Mouse (Mus musculus) thymus, adult 2 months (tissue): ENCODE measurements around the gene Fam118a. TPM values are rescaled to one million over a fixed set of nuclear protein-coding genes. Genes with fewer than 3 reads are reported as not detected.
A peak's percentile ranks its signal among the peaks of the same experiment; 100 is the strongest.

Experiments
- DNase-seq: peaks from one replicate; pipeline ENCODE4 v3.0.0; 2021
- H3K27ac ChIP-seq: fragments of 200-500 bp; 2 replicates; pipeline ENCODE4 v1.5.1; 2012; ENCODE audit warnings: low read length, control low read depth; ENCODE audit not compliant: control insufficient read depth, insufficient read depth
- H3K27me3 ChIP-seq: fragments of 200-500 bp; 2 replicates; pipeline ENCODE4 v1.6.1; 2012; ENCODE audit warnings: mild to moderate bottlenecking, low read length, moderate library complexity, mixed read lengths; ENCODE audit not compliant: control insufficient read depth, insufficient read depth
- H3K36me3 ChIP-seq: fragments of 200-500 bp; 2 replicates; pipeline ENCODE4 v1.6.1; 2012; ENCODE audit warnings: mild to moderate bottlenecking, low read length, moderate library complexity; ENCODE audit not compliant: control insufficient read depth, insufficient read depth
- H3K4me1 ChIP-seq: fragments of 200-500 bp; replicated peaks from 2 replicates; pipeline ENCODE4 v1.6.1; 2012; ENCODE audit warnings: low read length; ENCODE audit not compliant: control insufficient read depth, insufficient read depth
- H3K4me3 ChIP-seq: fragments of 200-500 bp; 2 replicates; pipeline ENCODE4 v1.5.1; 2012; ENCODE audit warnings: mild to moderate bottlenecking, low read length, control low read depth, moderate library complexity; ENCODE audit not compliant: control insufficient read depth, insufficient read depth
- CTCF ChIP-seq: fragments of 200-500 bp; IDR thresholded peaks from 2 replicates; pipeline ENCODE4 v1.5.1; 2012; ENCODE audit warnings: mild to moderate bottlenecking, control low read depth, low read length, moderate library complexity, borderline replicate concordance; ENCODE audit not compliant: control insufficient read depth, poor library complexity, insufficient read depth; ENCODE audit errors: extremely low read depth
- POLR2A ChIP-seq: fragments of 200-500 bp; IDR thresholded peaks from 2 replicates; pipeline ENCODE4 v1.6.1; 2012; ENCODE audit warnings: mild to moderate bottlenecking, low read length, control low read depth, moderate library complexity; ENCODE audit not compliant: control insufficient read depth, poor library complexity, insufficient read depth; ENCODE audit errors: extremely low read depth
- WGBS: fragments of 180-500 bp; shearing (Covaris S2); methylation state at CpG from one replicate; pipeline ENCODE4 v1.1.7; 2018; 5-methylcytosine and 5-hydroxymethylcytosine counted together
- polyA plus RNA-seq: library from polyadenylated mRNA; depleted of rRNA; stranded (reverse); fragments of >200 nt; gene quantifications from 2 replicates; pipeline ENCODE4 v1.2.3, GENCODE M21; 2012; rRNA removed

Fam118a gene
- polyA plus RNA-seq, 1 experiment = 6.8 TPM

- no peaks in the 10 kb centered on the region for H3K27me3 ChIP-seq
- no peak overlapping the region for H3K27ac ChIP-seq
- H3K4me1 ChIP-seq = no peaks in the 10 kb centered on the region; the same call in 1 of the 2 replicates
- TF ChIP-seq POLR2A (no peak), CTCF (no peak)
- no peak overlapping the region for H3K4me3 ChIP-seq
- whole genome bisulfite sequencing = 90% methylated on average over 4 of the region's 4 CpGs
- DNase-seq = no peak
- peaks cover 6% of the 10 kb centered on the region; the same call in 1 of the 2 replicates for H3K36me3 ChIP-seq
Measured at GRCm38 (mm10) chr15:85055186-85055585, 26.4 kb downstream of the Fam118a start.

GRCm38 (mm10) chr15:85063421-85063820 lies 34.7 kb downstream of the Fam118a start:
- Histone ChIP-seq H3K4me1 (no peaks in the 10 kb centered on the region), H3K36me3 (no peaks in the 10 kb centered on the region), H3K4me3 (no peak overlapping the region), H3K27ac (no peak overlapping the region), H3K27me3 (no peaks in the 10 kb centered on the region)
- no peak for TF ChIP-seq CTCF
- TF ChIP-seq POLR2A = no peak
- 57% methylated on average over 2 of the region's 2 CpGs for WGBS
- DNase-seq = no peak

- H3K4me1 ChIP-seq = no peaks in the 10 kb centered on the region
- no peak overlapping the region for H3K4me3 ChIP-seq
- no peaks in the 10 kb centered on the region for H3K27me3 ChIP-seq
- no peak overlapping the region for H3K27ac ChIP-seq
- H3K36me3 ChIP-seq = no peaks in the 10 kb centered on the region
- 30% methylated on average over 2 of the region's 2 CpGs for WGBS
- DNase-seq = peak; percentile 29
- TF ChIP-seq CTCF = no peak
- no peak for TF ChIP-seq POLR2A
Measured at GRCm38 (mm10) chr15:85070561-85070960, 41.8 kb downstream of the Fam118a start.

GRCm38 (mm10) chr15:85072651-85073050 lies 43.9 kb downstream of the Fam118a start:
- WGBS = 92% methylated on average over 2 of the region's 2 CpGs
- no peak for DNase-seq
- Histone ChIP-seq H3K27ac (no peak overlapping the region), H3K27me3 (no peaks in the 10 kb centered on the region), H3K36me3 (no peaks in the 10 kb centered on the region), H3K4me3 (no peak overlapping the region), H3K4me1 (no peaks in the 10 kb centered on the region)
- TF ChIP-seq CTCF (no peak), POLR2A (no peak)

DNA sequence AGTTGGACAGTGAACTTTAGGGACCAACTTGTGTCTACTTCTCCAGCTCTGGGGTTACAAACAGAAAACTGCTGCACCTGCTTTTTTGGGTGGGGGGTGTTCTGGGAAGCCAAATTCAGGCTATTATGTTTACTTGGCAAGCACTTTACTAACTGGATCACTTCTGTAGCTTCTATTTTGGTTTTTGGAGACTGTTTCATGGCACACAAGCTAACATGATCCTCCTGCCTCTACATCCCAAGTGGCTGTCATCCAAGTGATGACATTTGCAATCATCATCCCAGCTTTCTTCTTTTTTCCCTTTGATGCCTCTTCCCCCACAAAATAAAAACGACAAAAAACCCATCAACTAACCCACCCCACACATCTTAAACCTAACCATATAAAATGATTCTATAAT lies 56.9 kb downstream of the Fam118a start:
- DNase-seq = no peak
- 70% methylated on average over 1 of the region's 1 CpGs for WGBS
- H3K4me1 ChIP-seq = no peaks in the 10 kb centered on the region
- no peaks in the 10 kb centered on the region for H3K36me3 ChIP-seq
- no peak overlapping the region for H3K27ac ChIP-seq
- TF ChIP-seq CTCF = no peak
- no peak for TF ChIP-seq POLR2A
- H3K27me3 ChIP-seq = no peaks in the 10 kb centered on the region
- no peak overlapping the region for H3K4me3 ChIP-seq

Other genes with a start within 250 kb of the Fam118a start
- 2.7 and 3.0 TPM in 2 replicates for gene Phf21b, start 172.9 kb upstream of the Fam118a start, polyA plus RNA-seq
- 1.0 and 1.3 TPM in 2 replicates for gene Gm29666, start 108.9 kb upstream of the Fam118a start, polyA plus RNA-seq
- 17.7 and 20.0 TPM in 2 replicates for gene Nup50, start 105.5 kb upstream of the Fam118a start, polyA plus RNA-seq
- gene 5031439G07Rik, start 40.4 kb upstream of the Fam118a start, polyA plus RNA-seq = 15.9 and 19.6 TPM in 2 replicates
- gene Upk3a, start 11.8 kb upstream of the Fam118a start, polyA plus RNA-seq = 2.8 and 4.7 TPM in 2 replicates
- gene Smc1b, start 103.0 kb downstream of the Fam118a start, polyA plus RNA-seq = 0.24 TPM in 1 of 2 replicates, not detected in the other
- 0.09 and 0.19 TPM in 2 replicates for gene Ribc2, start 103.1 kb downstream of the Fam118a start, polyA plus RNA-seq
- 28.6 and 46.8 TPM in 2 replicates for gene Fbln1, start 177.0 kb downstream of the Fam118a start, polyA plus RNA-seq